Mouse (Mus musculus): Measurements from ENCODE around the gene Qprt. TPM values are rescaled to one million over a fixed set of nuclear protein-coding genes. Genes with fewer than 3 reads are reported as not detected.

The Qprt gene
- total RNA-seq, 2 experiments from 2014 or later: 0.28 to 0.32 TPM

DNA sequence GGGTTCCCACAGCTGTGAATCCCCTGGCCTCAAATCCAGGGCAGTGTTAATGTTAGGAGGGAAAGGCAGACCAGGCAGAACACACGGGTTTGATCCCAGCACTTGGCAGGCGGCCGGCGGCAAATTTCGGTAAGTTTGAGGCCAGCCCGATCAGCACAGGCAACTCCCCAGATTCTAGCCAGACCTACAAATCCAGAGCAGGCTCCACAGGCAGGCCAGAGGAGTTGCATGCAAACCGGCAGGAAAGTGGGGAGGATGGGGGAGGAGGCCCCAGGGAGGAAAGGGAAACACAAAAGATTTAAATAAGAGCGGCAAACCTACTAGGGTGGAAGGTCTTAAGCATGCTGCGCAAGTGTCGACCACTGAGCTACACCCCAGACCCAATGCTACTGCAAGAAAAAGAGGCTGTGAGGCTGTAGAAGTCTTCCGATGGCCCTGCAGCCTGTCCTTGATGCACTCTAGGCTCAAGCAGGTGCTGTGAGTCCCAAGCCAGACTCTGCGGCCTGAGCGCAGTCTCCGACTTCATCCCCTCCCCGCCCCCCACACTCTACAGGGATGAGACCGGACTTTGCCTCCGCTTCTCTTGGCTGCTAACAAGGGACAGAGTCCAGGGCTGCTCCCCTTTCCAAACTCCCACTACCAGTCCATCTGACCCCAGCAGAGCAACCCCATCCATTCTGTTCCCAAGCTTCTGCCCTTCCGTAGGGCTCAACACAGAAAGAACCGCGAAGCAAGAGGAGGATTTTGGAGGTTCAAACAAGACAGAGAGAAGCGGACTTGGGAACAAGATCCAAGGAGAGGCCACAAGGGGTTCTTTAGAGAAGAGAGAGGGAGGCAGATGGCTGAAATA is 740 bp downstream of the Qprt start:
- DNase-seq (ENCODE audit: extremely low spot score in 1 of 2, low spot score in 2 of 2): no peak
- Histone ChIP-seq H3K27ac (no peak overlapping the region), H3K4me3 (no peak overlapping the region)
- no peak for TF ChIP-seq CTCF (IDR thresholded peaks at IDR 0.05)
- intact Hi-C loops (cut with DNase I): no loop called here

GRCm38 (mm10) chr7:127118671-127119445 is 3.2 kb downstream of the Qprt start:
- intact Hi-C loops (cut with DNase I): loop anchor here (1.0 to 10.0 kb wide), 2 partner anchors 66 to 474 kb away; partner anchors contain the start of gene Sgf29

GRCm38 (mm10) chr7:127117948-127118347 is 4.1 kb downstream of the Qprt start:
- Histone ChIP-seq H3K4me3 (no peak overlapping the region), H3K27ac (no peak overlapping the region)
- TF ChIP-seq CTCF (IDR thresholded peaks at IDR 0.05): peak; percentile 36
- intact Hi-C loops (cut with DNase I): loop anchor here (1.0 to 10.0 kb wide), 2 partner anchors 67 to 473 kb away; partner anchors contain the start of gene Sgf29
- DNase-seq (ENCODE audit: extremely low spot score in 1 of 2, low spot score in 2 of 2): no peak

More at GRCm38 (mm10) chr7:127118671-127119445, 3.2 kb downstream of the Qprt start:
- DNase-seq (ENCODE audit: extremely low spot score in 1 of 2, low spot score in 2 of 2): no peak
- Histone ChIP-seq H3K27ac (no peak overlapping the region), H3K4me3 (no peak overlapping the region)
- TF ChIP-seq CTCF (IDR thresholded peaks at IDR 0.05): no peak

- no peak for DNase-seq (ENCODE audit: extremely low spot score in 1 of 2, low spot score in 2 of 2)
- intact Hi-C loops (cut with DNase I): loop anchor here (10.0 kb wide), 1 partner anchor 472 kb away; the partner anchor contains the start of gene Sgf29
- peak overlapping the region; percentile 55 for H3K27ac ChIP-seq
- H3K4me3 ChIP-seq: no peak overlapping the region
- TF ChIP-seq CTCF (IDR thresholded peaks at IDR 0.05): no peak
Measured at GRCm38 (mm10) chr7:127116331-127116935, 5.6 kb downstream of the Qprt start.

DNA sequence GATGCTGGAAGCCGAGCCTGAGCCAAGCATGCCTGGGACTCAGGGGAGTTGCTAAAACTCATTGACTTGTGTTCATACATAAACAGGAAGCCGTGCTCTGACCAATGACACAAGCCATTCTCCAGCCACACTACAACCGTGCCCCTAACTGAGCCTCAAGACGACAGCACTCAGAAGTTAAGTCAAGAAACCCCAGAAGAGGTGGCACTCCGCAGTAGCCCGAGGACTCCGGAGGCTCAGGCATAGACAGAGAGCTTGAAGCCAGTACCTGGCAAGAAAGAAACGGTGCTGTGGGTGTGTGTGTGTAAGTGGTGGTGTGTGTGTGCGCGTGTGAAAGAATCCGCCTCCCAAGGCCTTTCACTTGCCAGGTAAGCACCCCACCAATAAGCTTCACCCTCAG is 7.1 kb downstream of the Qprt start:
- no peak overlapping the region for H3K27ac ChIP-seq
- H3K4me3 ChIP-seq: no peak overlapping the region
- intact Hi-C loops (cut with DNase I): loop anchor here (5.0 to 10.0 kb wide), 2 partner anchors 353 to 470 kb away; partner anchors contain the start of gene Sgf29
- no peak for DNase-seq (ENCODE audit: extremely low spot score in 1 of 2, low spot score in 2 of 2)
- TF ChIP-seq CTCF (IDR thresholded peaks at IDR 0.05): no peak

- no peak for DNase-seq (ENCODE audit: extremely low spot score in 1 of 2, low spot score in 2 of 2)
- H3K27ac ChIP-seq: peak overlapping the region; percentile 24; the same call in 1 of the 2 replicates
- TF ChIP-seq CTCF (IDR thresholded peaks at IDR 0.05): no peak
- no peak overlapping the region for H3K4me3 ChIP-seq
- intact Hi-C loops (cut with DNase I): loop anchor here (5.0 to 10.0 kb wide), 2 partner anchors 351 to 469 kb away; partner anchors contain the start of gene Sgf29
Measured at GRCm38 (mm10) chr7:127113614-127114259, 8.3 kb downstream of the Qprt start.

DNA sequence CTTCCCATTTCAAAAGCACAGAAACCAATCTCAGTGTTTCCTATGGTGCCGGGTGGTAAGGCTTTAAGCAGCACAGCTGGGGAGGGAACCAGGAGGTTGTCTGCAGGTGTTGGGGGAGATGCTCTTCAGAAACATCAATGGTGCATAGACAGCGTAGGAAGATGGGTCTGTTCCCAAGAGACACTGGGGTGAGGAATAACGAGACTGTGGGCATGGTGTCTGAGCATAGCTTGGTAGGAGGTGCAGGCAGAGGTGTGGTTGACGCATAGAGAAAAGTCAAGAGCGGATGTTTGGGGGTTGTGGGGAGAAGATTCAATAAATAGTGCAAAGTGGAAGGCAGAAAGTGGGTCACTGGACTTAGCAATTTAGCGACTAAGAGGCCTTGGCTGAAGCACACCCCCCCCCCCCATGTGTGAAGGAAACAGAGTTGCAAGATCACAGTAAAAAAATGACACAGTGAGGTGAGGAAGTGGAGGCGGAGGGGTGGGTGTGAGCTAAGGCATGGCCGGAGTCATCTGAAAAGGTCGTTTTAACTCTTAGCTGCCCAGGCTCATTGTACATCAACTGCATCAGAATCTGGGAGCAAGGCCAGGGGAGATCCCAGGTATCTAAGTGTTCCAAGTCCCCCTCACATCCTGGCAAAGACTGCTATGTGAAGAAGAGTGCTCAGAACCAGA is 9.0 kb downstream of the Qprt start:
- H3K27ac ChIP-seq: peak overlapping the region; percentile 30; the same call in 1 of the 2 replicates
- no peak overlapping the region for H3K4me3 ChIP-seq
- intact Hi-C loops (cut with DNase I): loop anchor here (1.0 to 10.0 kb wide), 3 partner anchors 128 to 468 kb away; partner anchors contain the start of gene Sgf29
- TF ChIP-seq CTCF (IDR thresholded peaks at IDR 0.05): no peak
- no peak for DNase-seq (ENCODE audit: extremely low spot score in 1 of 2, low spot score in 2 of 2)

DNA sequence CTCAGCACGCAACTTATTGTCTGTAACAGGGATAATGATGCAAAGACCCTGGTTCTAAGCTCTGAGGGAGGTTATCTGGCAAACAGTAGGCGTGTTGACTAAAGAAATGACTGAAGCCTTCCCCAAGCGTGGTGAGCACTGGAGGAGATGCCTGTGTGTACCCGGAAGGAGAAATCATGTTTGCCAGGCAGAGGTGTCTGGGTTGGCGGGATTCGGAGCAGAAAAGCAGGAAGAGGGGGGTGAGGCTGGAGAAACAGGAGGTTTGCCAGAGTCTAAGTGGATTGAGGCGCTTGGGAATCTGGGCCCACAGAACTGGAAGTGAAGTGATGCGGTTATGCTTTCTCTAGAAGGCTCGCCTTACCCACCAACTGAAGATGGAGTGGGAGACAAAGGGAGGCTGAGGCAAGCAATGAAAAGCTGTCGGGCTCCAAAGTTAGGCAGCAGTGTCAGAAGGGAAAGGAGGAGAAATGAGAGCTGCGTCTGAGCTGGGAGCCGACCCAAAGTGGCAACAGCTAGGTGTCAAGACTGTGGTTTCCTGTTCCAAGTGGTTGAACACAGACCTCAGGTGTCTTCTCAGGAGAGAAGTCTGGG is 9.7 kb downstream of the Qprt start:
- Histone ChIP-seq H3K4me3 (no peak overlapping the region), H3K27ac (peak overlapping the region; percentile 44; the same call in 1 of the 2 replicates)
- intact Hi-C loops (cut with DNase I): loop anchor here (1.0 to 10.0 kb wide), 3 partner anchors 127 to 468 kb away; partner anchors contain the start of gene Sgf29
- DNase-seq (ENCODE audit: extremely low spot score in 1 of 2, low spot score in 2 of 2): peak in 1 of 2 experiments; percentile 36
- no peak for TF ChIP-seq CTCF (IDR thresholded peaks at IDR 0.05)

- Histone ChIP-seq H3K27ac (no peak overlapping the region), H3K4me3 (no peak overlapping the region)
- TF ChIP-seq CTCF (IDR thresholded peaks at IDR 0.05): peak; percentile 69
- intact Hi-C loops (cut with DNase I): loop anchor here (2.0 to 10.0 kb wide), 3 partner anchors 289 to 467 kb away; partner anchors contain the start of gene Sgf29
- peak; percentile 46 to 57 for DNase-seq (ENCODE audit: extremely low spot score in 1 of 2, low spot score in 2 of 2)
Measured at GRCm38 (mm10) chr7:127111461-127111860, 10.6 kb downstream of the Qprt start.

Measured in left cerebral cortex, adult 2 months (tissue).